Mouse (Mus musculus): ENCODE results near the gene Ebf1.

Gene Ebf1

GRCm38 (mm10) chr11:44832227-44832939, 215.3 kb downstream of the Ebf1 start:
- in situ Hi-C loops (cut with MseI, MboI) = no loop called here

DNA sequence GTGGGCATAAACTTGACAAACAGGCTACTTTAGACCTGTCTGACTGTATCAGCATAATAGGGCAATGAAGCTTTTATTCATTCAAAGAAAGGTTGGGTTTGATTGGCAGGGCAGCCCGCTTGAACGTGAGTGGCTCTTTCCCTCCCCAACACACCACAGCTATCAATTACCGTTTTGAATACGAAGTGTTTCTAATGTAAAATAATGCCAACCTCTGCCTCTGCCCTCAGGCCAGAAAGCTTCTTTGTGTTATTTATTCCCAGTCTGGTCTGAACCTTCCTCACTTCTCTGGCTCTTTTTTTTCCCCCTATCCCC, 215.8 kb downstream of the Ebf1 start:
- in situ Hi-C loops (cut with MseI, MboI) = no loop called here

DNA sequence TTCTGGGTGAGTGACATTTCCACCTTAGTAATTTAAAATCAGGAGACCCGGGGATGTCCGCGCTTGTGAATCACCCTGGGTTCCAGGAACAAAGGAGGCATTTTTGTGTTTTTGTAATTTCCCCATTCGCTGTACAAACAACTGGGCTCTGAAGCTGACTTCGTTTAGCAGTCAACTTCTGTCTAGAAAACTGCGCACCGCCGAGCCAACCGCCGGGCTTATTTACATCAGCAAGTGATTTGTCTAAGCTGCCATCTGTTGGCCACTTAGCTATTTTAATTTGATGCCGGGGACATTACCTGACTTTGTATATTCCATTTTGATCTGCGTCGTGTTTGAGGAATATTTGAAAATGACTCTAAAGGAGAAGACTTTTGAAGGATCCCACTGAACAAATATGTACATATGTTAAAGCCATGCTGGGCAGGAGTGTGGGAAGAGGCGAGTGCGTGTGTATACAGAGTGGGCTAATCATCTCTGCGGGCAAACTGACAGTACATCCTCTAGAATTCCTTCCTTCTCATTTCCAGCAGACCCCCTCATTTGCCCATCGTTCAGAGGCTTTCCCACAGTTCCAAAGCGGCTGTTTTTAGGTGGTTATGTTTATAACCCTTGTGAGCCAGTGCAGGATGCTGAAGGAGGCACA, 216.4 kb downstream of the Ebf1 start:
- in situ Hi-C loops (cut with MseI, MboI) = no loop called here

- in situ Hi-C loops (cut with MseI, MboI) = no loop called here
These were observed 218.0 kb downstream of the Ebf1 start for GRCm38 (mm10) chr11:44835166-44835565.

GRCm38 (mm10) chr11:44837592-44837991, 220.5 kb downstream of the Ebf1 start:
- in situ Hi-C loops (cut with MseI, MboI) = no loop called here

DNA sequence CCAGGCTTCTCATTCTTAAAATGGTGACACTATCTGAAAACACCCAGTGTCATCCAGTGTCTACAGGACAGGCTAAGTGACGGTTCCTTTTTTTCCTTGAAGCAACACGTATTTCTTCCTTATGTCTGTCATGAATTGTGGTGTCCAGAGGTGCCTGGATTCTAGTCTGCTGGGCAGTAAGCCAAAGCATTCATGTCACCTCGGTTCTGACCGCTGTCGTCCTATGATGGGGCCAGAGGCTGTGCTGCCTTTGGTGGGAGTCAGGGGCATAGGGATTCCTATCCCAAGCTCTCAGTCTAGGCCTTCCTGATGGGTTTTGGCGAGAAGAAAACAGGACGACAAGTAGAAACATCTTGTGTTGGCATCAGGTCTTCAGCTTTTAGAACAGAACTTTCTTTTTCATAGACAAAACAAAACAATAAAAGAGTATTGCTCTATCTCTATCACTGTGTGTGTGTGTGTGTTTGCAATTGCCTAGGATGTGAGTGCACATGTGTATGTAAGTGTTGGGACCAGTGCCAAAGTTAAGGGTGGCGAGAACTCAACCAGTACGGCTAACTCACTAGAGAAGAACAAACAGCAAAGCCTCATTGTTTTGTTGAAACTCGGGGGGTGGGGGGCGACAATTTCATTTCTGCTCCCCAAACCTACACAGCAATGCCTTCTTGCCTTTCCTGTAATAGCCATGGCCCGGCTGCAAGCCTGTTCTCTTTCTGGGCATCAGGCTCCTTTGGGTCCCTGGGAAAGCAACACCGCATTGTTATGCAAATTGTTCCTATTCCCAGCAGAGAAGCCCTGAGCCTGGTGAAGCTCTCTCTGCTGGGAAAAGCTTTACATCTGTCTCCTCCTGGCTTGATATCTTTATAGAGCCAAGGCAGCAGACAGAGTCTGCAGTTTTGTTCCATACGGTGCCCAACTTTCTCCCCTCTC, 224.3 kb downstream of the Ebf1 start:
- in situ Hi-C loops (cut with MseI, MboI) = no loop called here

DNA sequence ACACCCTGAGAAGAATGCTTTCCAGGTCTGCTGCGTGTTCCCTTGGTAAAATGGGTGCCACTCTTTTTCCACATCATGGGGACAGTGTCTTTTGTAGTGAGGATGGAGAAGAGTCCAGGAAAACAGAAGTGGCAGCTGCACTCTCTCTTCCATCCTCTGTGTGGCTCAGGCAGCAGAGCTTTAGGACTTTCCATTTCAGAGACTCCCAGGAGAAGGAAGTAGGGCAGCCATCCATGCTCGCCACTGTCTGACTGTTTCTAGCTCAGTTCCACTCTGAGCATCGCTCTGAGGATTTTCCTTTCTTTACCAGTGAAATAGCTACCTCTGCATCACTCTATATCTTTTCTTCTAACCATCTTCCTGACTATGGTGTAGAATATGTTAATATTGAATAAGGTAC, 234.8 kb downstream of the Ebf1 start:
- in situ Hi-C loops (cut with MseI, MboI) = no loop called here

- in situ Hi-C loops (cut with MseI, MboI) = no loop called here
These were observed 235.8 kb downstream of the Ebf1 start for GRCm38 (mm10) chr11:44852921-44853320.

DNA sequence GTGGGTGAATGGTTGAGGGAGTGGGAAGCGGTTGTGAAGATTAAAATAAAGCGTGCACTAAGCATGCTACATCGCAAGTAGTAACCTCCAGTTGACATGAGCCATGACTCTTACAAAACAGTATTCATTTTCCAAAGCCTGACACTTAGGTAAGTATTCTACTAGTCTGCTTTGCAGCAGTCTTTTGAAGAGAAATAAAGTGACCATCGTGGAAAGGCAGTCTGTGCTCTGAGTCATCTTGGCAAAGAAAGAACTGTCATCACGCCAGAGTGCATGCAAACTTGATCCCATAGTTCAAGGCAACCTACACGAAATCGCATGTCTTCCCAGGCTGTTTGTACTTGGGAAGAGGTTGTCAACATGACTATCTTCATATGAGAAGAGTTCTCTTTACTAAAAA, 237.4 kb downstream of the Ebf1 start:
- in situ Hi-C loops (cut with MseI, MboI) = no loop called here

DNA sequence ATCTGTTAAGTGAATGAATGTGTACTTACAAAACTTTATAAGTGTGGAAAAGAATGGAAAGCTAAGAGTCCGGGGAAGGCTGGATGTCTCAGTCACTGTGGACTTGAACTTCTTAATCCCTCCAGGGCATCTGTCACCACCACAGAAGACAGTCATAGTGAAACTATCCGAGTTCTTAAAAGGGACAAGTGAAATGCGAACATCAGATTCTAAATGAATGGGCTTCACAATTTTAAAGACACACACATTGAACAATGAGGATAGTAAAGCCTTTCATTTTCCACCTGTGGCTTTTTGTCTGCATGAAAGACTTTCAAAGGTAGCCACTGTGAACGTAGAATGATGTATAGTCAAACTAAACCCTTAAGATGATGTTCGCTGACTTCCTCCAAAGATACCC, 244.0 kb downstream of the Ebf1 start:
- in situ Hi-C loops (cut with MseI, MboI) = no loop called here

GRCm38 (mm10) chr11:44863910-44864309, 246.8 kb downstream of the Ebf1 start:
- in situ Hi-C loops (cut with MseI, MboI) = no loop called here

DNA sequence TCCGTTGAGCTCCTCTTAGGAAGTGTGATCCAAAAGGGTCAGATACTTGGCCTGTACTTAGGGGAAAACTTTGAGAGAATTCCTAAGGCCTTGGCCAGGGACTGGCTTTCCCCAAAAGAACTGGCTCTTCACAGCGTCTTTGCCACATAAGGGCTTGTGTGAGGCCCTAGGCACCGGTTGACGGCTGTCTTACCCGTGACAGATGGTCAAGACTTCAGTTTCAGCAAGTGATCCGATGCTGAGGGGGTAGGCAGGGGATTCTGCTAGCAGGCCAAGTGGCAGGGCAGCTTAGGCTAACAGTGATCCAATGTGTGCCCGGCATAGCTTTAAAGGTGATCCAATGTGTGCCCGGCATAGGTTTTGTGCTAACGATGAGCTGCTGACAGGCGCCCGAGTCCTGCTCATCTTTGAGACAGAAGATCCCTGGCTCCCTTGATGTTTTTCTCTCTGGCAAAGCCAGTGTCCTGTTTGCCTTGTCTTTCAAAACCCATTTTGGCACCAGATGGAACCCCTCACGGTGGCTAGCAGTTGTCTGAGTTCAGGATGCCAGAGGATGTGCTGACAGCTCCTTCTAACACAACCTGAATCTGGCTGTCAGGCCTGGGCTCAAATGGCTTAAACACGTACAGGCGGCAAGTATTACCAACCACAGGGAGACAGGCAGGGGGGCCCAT, 249.5 kb downstream of the Ebf1 start:
- in situ Hi-C loops (cut with MseI, MboI) = no loop called here

DNA sequence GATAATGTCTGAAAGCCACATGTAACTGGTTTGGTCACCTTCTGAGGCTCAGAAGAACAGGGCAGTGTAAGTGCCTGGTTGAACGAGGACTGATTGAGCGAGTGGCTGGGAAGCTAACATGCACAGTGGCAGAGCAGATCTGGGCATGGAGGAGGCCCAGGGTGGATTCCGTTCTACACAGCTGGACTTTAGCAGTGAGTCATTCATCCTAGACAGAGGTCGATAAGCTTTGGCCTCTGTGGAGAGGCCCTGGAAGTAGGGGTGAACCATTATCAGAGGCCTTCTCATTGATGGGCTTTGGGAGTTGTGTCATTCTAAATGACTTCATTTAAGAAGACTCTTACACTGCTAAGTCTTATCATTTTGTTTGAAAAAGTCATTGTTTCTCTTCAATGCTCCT, 250.3 kb downstream of the Ebf1 start:
- in situ Hi-C loops (cut with MseI, MboI) = no loop called here

DNA sequence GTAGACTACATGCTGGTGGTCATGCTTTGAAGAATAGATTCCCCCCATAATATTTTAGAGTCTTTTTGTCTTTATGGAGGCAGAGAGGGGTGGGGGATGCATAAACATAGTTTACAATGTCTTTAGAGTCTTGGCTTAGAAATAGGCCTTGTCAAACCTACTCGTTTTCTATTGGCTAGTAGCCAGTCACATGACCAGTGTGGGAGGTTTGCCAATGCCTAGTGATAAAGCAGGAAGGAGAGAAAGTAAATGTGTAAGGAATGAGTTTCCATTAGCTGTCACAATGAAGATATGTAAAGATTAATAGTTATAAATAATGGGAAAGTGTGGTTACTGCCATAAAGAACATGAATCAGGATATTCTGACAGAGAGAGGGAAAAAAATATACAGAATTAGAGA, 256.8 kb downstream of the Ebf1 start:
- in situ Hi-C loops (cut with MseI, MboI) = no loop called here

- in situ Hi-C loops (cut with MseI, MboI) = no loop called here
These were observed 258.1 kb downstream of the Ebf1 start for GRCm38 (mm10) chr11:44875171-44875570.

DNA sequence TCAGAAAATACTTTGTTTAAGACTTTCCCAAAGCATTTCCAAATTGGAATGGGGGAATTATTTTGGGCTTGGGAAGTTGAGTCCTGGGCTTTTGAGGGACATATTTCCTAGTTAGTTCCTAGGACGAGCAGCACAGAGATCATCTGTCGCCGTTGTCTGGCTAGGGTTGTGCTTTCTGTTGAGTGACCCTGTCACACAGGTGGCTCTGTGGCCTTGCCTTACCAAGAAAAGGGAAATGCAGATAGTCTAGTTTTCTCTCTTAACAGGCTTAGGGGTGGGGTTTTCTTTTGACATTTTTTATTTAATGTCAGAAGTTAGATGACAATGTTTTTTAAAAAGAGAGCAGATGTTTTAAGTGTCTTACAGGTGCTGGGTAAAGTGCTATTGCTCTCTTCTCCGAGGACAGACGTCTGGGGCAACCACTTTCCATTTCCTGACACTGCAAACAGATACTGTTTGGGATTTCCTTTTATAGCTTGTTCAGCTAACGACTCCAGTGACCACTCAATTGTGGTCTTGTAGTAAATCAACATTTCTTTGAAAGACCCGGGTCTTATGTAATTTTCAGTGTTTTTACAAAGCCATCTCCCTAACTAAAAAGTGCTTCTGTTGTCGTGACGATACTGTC, 264.1 kb downstream of the Ebf1 start:
- in situ Hi-C loops (cut with MseI, MboI) = no loop called here

DNA sequence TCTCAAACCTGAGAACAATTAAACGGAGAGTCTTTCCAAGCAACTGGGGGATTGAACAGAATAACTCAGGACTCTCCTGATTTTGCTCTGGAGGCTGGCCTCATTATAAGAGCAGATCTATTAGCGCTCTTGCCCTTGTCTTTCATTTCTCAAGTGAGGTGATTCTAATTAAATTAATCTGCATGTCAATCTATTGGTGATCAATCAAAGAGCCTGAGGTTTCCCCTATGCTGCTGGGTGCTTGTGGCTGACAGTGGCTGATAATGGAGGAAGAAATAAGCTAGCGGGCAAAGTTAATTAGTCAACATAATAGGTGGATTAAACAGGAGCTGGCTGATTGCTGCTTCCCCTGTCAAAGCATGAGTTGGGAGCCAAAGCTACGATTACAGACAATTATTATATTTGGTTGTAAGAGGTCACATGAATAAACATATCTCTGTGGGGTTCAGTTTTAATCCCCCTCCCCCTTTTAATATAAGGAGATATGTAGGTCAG, 265.4 kb downstream of the Ebf1 start:
- in situ Hi-C loops (cut with MseI, MboI) = no loop called here

DNA sequence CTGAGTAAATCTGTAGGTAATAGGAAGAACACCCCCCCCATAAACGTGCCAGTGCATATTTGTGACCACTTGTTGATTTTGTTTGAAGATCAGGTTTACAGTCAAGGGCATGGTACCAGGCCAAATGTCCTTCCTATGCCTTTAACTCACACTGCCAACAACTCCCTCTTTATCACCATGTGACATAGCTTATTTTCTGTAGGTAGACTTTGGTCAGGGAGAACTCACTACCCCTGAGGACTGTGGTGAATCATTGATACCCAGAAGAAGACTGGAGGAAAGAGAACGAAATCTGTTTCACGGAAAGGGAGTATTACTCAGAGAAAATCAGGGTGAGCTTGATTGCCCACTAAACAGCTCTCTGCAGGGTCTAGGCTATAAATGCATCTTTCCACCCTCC, 267.2 kb downstream of the Ebf1 start:
- in situ Hi-C loops (cut with MseI, MboI) = no loop called here

DNA sequence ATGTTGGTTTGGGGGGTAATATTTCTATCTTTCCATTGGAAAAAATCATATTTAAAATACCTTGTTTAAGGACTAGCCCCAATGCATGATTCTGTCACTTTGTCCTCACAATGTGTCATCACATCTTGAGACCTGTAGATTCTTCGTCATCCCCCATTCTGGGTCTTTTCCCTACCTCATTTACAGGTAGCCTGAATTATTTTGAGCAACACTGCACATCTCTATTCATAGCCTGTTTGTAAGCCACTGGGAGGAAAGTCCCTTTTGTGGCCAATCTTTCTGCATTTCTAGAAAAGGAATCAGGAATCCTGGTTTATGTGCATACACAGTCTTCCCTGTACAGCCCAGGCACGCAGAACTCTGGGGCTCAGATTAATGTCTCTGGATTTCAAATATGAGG, 269.8 kb downstream of the Ebf1 start:
- in situ Hi-C loops (cut with MseI, MboI) = no loop called here

GRCm38 (mm10) chr11:44887691-44888090, 270.6 kb downstream of the Ebf1 start:
- in situ Hi-C loops (cut with MseI, MboI) = no loop called here

- in situ Hi-C loops (cut with MseI, MboI) = no loop called here
These were observed 271.3 kb downstream of the Ebf1 start for GRCm38 (mm10) chr11:44888390-44888789.
